Mouse (Mus musculus): Measurements from ENCODE around the gene Copa. TPM values are rescaled to one million over a fixed set of nuclear protein-coding genes. Genes with fewer than 3 reads are reported as not detected.

Copa gene
- 106 TPM for polyA plus RNA-seq (2014; fragmentation: Illumina TruSeq; extraction: RNeasy Lipid Tissue Mini Kit (QIAGEN cat#74804); ENCODE audit: low read depth, low replicate concordance)

DNA sequence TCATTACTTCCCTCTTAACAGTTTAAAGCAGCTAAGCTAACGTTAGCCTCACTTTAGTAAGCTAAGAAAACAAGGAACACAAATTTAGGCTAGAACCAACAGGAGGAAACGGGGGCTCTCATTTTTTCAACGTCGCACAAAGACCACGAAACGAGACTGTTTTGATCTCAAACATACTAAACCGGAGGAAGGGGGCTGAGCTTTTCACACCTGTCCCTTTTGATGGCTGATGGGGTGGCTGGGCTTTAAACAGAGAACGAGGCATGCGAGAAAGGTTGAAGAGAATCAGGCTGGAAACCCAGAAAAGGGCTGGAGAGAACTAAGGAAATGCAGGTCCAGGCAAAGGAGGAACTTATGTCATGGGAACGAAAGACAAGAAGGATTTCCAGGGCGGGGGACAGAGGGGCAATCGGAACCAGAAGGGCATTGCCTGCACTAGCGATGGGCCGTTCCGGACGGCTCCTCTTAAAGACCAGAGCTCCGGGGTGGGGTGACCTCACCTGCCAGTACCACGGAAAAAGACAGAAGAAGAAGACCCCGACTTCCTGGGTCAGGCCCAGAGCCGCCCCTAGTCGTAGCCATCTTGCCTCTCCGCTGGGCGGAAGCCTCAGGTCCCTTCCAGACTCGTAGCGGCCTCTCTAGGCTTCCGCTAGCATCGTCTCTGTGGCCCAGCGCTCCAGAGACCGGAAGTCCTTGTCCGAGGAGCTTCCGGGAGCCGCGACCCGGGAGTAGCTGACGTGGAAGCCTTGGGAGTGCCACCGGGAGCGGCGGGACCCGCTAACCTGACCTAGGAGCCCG, at the start of gene Copa, which contains the start of gene Ncstn:
Gene Copa, plus strand, starts transcription at position 429 of the 798 bp plus-strand sequence.
Gene Ncstn, minus strand, starts transcription at position 695 of the 798 bp plus-strand sequence.

DNA sequence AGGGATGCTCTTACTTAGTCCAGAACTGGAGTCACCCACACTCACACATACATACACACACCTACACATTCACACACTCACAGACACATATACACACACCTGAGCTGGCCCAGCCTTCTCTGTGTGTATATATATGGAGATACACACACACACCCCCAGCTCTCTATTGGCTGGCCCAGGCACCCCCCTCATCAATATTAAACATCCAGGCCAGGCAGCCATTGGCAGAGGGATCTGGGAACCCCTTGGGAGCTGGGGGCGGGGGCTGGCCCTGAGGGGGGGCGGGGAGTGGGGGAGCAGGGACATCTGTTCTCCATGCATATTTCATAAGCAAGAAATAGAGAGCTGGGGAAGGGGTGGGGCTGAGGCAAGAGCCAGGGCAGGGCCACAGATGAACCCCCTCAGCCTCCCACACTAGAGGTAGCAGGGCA, 24.8 kb upstream of the Copa start, which contains the start of gene Nhlh1:
Gene Nhlh1, minus strand, starts transcription at position 83 of the 431 bp plus-strand sequence.

DNA sequence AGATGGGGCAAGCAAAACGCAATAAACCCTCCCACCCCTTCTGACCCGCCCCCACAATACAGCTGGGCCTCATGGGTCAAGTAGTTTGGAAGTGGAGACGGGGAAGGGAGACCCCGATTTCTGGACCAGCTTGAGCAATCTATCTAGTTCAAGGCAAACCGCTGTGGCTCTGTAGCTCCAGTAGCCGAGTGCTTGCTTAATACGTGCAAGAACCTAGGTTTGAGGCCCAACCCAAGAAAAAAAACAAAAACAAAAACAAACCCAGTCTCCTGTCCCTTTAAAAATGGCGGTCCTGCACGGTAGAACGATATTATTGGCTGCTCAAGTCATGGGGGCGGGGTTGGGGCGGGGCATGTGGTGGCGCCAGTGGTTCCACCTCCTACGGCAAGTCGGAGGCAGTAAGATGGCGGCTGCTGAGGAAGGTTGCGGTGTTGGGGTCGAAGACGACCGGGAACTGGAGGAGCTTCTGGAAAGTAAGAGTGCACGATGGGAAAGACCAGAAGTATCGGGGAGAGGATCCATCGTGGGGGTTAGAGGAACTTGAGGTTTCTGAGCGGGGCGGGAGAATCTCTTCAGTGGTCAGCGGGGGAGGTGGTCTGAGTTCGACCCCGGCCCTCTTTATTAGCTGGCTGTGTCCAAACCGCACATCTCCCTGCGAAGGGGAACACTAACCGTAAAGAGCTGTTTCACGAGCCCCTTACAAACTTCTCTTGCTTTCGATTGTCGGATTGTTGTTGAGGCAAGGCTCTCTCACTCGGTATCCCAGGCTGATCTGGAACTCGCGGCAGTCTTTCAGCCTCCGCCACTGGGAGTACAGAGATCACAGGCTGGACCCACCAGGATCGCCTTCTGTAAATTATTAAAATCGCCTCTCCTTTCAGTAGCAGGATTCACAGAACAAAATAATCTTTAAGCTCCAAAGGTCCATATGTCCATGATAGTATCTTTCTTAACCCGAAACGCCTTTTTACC, 44.3 kb downstream of the Copa start, which contains the start of gene Pex19:
Gene Pex19, plus strand, starts transcription at position 380 of the 972 bp plus-strand sequence.

DNA sequence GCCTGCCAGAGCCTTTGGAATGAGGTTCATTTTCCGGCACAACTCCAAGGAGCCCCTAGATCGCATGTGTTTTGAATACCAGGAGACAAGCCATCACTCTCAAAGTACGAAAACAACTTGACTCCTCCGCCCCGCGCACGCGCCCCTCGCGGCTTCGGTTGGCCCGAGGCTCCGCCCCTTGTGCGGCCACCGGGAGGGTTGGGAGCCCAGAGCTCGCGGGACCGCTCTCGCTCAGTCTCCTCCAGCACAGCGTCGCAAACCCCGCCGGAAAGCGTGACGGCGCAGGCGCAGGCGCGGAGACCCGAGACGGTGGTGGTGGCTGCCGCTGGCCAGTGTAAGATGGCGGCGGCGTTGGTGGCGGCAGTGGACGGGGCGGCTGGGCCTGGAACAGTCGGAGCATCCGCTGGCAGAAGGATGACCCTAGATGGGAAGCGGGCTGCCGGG, 65.5 kb downstream of the Copa start, which contains the start of gene Dcaf8:
Gene Dcaf8, plus strand, starts transcription at position 250 of the 444 bp plus-strand sequence.

Other genes starting within 250 kb of the Copa start
- gene Cd84, start 242.8 kb upstream of the Copa start, polyA plus RNA-seq (2014; fragmentation: Illumina TruSeq; extraction: RNeasy Lipid Tissue Mini Kit (QIAGEN cat#74804); ENCODE audit: low read depth, low replicate concordance), result 10.8 TPM
- 0.95 TPM for gene Gm10521, start 186.9 kb upstream of the Copa start, polyA plus RNA-seq (2014; fragmentation: Illumina TruSeq; extraction: RNeasy Lipid Tissue Mini Kit (QIAGEN cat#74804); ENCODE audit: low read depth, low replicate concordance)
- 1.8 TPM for gene Slamf6, start 165.0 kb upstream of the Copa start, polyA plus RNA-seq (2014; fragmentation: Illumina TruSeq; extraction: RNeasy Lipid Tissue Mini Kit (QIAGEN cat#74804); ENCODE audit: low read depth, low replicate concordance)
- 0.24 TPM for gene Vangl2, start 54.1 kb upstream of the Copa start, polyA plus RNA-seq (2014; fragmentation: Illumina TruSeq; extraction: RNeasy Lipid Tissue Mini Kit (QIAGEN cat#74804); ENCODE audit: low read depth, low replicate concordance)
- gene Nhlh1, start 25.0 kb upstream of the Copa start, polyA plus RNA-seq (2014; fragmentation: Illumina TruSeq; extraction: RNeasy Lipid Tissue Mini Kit (QIAGEN cat#74804); ENCODE audit: low read depth, low replicate concordance), result not detected
- gene Ncstn, start 266 bp downstream of the Copa start, polyA plus RNA-seq (2014; fragmentation: Illumina TruSeq; extraction: RNeasy Lipid Tissue Mini Kit (QIAGEN cat#74804); ENCODE audit: low read depth, low replicate concordance), result 12.3 TPM
- 73.3 TPM for gene Pex19, start 44.2 kb downstream of the Copa start, polyA plus RNA-seq (2014; fragmentation: Illumina TruSeq; extraction: RNeasy Lipid Tissue Mini Kit (QIAGEN cat#74804); ENCODE audit: low read depth, low replicate concordance)
- gene Dcaf8, start 65.6 kb downstream of the Copa start, polyA plus RNA-seq (2014; fragmentation: Illumina TruSeq; extraction: RNeasy Lipid Tissue Mini Kit (QIAGEN cat#74804); ENCODE audit: low read depth, low replicate concordance), result 55.5 TPM
- 15.9 TPM for gene Pea15a, start 124.3 kb downstream of the Copa start, polyA plus RNA-seq (2014; fragmentation: Illumina TruSeq; extraction: RNeasy Lipid Tissue Mini Kit (QIAGEN cat#74804); ENCODE audit: low read depth, low replicate concordance)
- not detected for gene Casq1, start 137.3 kb downstream of the Copa start, polyA plus RNA-seq (2014; fragmentation: Illumina TruSeq; extraction: RNeasy Lipid Tissue Mini Kit (QIAGEN cat#74804); ENCODE audit: low read depth, low replicate concordance)
- gene Atp1a4, start 175.9 kb downstream of the Copa start, polyA plus RNA-seq (2014; fragmentation: Illumina TruSeq; extraction: RNeasy Lipid Tissue Mini Kit (QIAGEN cat#74804); ENCODE audit: low read depth, low replicate concordance), result not detected
- gene Igsf8, start 179.1 kb downstream of the Copa start, polyA plus RNA-seq (2014; fragmentation: Illumina TruSeq; extraction: RNeasy Lipid Tissue Mini Kit (QIAGEN cat#74804); ENCODE audit: low read depth, low replicate concordance), result 0.48 TPM
- 0.19 TPM for gene Atp1a2, start 215.5 kb downstream of the Copa start, polyA plus RNA-seq (2014; fragmentation: Illumina TruSeq; extraction: RNeasy Lipid Tissue Mini Kit (QIAGEN cat#74804); ENCODE audit: low read depth, low replicate concordance)
- not detected for gene Kcnj9, start 246.8 kb downstream of the Copa start, polyA plus RNA-seq (2014; fragmentation: Illumina TruSeq; extraction: RNeasy Lipid Tissue Mini Kit (QIAGEN cat#74804); ENCODE audit: low read depth, low replicate concordance)

Measured in liver, adult 10 weeks (tissue).